Mouse (Mus musculus) cerebellum, postnatal 10 days (tissue): Measurements from ENCODE around the gene Nudt21.
A peak's percentile ranks its signal among the peaks of the same experiment; 100 is the strongest.

Experiments used
- DNase-seq, 2 experiments: peaks; one replicate each; pipeline ENCODE4 v3.0.0; 2021; ENCODE audit warnings: mixed read lengths in 2 of 2

Nudt21 gene

DNA sequence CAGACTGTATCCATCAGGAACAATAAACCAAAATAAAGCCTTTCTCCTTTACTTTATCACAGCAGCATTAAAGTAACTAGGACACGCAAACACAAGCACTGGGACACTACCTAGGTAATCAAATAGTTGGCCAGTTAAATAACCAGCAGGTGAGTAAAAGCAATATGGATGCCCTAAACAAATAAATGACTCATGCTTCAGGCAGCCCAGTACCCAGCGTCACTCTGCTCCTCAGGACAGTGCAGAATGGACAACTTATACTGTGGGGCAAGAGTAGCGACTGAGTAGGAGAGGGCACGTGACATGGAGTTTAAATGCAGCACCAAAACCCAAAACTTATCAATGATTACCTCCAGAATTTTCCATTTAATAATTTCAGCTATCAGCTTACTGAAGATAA lies 47.1 kb downstream of the Nudt21 start:
- DNase-seq, result no peak

DNA sequence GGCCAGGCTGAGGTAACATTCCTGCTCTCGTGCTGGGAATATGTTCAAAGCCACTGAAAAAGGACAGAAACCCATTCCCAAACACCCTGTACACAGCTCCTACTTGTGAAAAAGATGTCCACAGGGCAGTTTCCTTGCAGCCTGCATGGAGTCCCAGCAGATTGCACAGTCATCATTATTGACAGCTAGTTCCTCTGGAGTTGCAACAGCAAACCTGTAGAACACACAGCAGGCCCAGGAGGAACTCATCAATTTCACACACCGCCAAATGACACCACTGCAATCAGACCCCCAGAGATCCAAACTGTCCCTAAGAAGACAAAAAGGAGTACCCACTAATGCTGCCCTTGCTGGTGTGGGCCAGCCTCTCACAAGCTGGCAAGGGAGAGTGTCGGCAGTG lies 52.1 kb downstream of the Nudt21 start:
- no peak for DNase-seq

DNA sequence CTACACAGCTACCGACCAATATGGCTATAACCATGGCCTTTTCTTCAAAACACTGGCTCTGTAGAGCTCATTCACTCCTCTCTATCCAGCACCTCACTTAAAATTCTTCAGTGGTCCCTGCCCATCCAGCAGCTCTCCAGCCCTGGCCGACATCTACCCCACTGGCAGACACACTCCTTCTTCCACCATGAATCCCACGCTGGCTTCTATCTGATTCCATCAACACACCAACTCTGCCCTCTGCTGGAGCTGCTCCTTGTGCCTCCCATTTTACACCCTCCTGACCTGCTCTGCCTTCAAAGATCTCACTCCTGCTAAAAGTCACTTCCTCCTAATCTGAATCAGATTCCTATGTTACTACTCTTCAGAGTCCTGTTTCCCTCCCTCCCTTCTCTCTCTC lies 53.0 kb downstream of the Nudt21 start:
- DNase-seq, result peak; percentile 61 to 72

DNA sequence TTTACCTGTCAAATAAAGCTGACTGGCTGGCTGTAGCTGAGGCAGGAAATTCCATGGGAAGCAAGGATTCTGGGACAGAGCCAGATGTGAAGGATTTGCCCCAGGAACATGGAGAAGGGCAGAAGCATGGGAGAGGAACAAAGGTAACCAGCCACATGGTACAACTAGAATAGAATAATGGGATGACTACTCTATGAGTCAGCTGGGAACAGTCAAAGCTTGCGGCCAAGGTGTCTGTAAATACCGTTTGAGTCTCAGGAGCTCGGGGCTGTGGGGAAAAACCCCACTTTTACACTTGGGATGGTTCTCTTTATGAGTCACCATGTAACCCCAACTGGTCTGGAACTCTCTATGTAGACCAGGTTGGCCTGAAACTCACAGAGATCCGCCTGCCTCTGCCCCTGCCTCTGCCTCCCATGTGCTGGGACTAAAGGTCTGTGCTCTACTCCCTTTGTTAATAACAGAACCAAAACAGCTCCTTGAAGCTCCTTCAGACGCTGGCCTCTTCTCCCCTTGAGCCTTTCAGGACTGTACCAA lies 55.1 kb downstream of the Nudt21 start:
- DNase-seq, result no peak

DNA sequence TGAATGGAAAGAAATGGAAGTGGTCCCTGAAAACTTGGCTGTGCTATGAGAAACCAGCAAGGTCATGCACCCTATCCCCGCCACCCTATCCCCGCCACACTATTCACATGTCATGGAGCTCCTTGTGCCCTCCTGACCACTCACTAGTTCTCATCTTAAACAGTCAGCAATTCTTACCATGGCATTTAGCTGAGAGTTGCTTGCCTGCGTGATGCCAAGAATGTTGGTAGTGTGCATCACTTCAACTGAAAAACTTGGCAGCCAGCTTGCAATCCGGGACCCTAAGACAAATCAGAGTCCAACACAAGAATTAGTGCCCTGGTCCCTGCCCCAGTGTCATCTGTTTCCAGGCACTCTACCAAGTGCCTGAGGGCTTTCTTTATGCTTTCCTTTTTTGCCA lies 56.7 kb downstream of the Nudt21 start:
- no peak for DNase-seq

DNA sequence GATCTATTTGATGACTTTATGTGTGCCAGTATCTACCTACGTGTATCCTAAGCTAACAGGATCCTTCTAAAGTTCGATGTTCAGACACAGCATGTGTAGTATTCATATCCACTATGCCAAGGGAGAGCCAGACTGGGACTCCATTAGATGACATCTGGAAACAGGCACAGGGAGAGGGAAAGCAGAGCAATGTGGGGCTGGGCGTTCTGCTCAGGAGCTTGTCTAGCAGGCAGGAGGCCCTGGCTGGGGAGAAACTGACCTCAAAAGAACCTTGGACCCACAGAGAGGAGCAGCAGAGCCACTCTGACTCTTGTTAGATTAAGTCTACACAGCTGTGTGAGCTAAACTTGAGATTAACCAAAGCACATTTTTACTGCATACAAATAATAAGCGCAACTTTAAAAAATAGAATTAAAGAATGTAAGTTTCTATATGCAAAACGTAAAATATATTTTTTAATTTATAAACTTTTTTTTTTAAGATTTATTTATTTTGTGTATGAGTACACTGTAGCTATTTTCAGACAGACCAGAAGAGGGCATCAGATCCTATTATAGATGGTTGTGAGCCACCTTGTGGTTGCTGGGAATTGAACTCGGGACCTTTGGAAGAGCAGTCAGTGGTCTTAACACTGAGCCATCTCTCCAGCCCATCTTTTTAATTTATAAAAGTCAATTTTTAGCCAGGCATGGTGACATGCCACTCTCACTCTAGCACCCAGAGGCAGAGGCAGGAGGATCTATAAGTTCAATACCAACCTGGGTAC lies 60.2 kb downstream of the Nudt21 start:
- DNase-seq, result no peak

DNA sequence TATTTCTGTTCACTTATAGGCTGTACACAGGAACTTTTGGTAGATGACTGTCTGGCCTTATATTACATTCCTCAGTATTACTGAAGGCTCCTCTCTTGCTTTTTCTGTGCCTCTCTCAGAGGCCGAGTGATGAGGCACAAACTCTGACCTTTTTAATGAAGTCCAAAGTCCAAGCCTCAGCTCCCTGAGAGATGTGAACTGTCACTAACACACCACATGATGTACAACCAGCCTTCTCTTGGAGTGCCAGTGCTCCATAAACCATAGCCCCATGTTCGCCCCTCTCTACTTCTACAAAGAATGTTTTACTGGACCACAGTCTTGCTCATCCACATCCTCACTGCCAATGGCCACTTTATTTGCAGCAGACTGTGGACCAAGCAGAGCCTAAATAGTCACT lies 61.5 kb downstream of the Nudt21 start:
- DNase-seq, result no peak

DNA sequence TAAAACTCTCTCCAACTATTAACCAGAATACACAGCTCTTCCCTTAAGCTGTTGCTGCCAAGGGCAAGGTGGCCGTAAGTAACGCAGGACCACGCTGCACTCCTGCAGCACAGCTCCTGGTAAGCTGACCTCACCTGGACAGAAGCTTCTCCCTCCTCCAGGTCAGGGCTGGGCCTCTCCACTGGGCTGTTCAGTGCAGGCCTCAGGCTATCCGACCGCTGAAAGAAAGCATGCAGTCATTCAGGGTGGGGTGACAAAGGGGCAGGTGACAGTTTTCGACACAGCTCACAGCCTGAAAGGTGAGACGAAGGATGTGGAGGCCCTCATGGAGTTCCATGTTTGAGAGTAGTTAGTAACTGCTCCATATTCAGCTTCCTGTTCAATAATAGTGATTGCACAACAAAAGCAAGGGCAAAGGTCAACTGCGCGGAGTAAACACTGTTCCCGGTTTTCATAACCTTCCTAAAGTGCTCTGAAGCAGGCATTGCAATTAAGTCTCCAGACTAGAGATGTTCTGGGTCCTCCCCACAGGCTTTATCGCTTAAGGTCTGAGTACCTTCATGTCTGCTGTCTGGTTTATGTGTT lies 62.1 kb downstream of the Nudt21 start:
- no peak for DNase-seq

DNA sequence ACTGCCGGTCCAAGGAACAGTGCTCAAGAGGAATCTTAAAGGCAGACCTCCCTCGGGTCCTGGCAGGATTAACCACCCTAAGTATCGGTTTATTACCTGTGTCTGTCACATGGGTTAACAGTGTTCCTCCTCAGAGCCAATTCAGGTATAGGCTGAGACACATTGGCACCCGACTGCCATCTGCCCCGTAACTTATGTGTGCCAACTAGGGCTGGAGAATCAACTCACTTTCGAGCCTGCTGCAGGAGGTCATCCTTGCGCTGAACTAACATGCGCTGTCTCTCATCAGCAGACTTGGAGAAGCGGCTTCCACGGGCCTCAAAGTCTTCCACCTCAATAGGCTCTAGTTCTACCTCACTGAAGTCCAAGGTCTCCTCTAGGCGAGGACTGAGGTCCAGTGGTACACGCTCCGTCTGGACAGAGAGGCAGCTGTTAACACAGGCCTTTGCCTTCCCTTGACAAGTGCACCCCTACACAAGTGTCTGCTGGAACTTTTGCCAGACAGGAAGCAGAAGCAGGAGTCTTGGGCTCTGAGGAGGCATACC lies 62.9 kb downstream of the Nudt21 start:
- peak in 1 of 2 experiments; percentile 3 for DNase-seq

DNA sequence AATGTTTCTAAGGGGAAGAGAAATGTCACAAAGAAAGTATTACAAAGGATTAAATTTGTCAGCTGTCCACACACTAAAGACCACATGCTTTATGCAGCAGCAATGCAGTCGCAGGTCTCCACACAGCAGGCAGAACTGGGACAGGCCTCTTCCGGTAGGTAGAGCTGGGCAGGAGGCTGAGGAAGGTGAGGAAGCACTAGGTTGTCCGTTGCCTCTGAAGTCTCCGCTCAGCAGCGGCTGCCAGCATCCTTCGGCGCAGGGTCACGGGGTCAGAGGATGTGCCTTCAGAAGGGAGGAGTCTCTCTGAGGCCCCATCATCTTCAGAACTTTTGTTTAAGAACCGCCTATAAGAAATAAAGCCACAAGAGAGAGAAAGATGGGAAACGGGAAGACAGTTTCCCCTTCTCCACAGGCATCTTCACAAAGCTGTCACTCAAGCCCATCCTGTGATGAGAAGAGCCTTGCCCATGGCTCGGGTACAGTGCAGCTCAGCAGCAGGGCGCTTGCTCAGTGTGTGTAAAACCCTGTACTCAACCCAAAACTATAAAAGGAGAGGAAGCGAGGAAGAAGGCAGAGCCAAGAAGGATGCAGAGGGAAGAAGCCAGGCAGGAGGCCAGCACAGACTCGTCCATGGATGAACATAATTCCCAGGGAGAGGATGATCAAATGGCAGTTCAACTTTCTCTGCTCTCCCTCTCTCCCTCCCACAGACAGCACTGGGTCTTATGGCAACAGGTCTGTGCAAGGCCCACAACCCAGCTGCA lies 63.7 kb downstream of the Nudt21 start:
- no peak for DNase-seq

DNA sequence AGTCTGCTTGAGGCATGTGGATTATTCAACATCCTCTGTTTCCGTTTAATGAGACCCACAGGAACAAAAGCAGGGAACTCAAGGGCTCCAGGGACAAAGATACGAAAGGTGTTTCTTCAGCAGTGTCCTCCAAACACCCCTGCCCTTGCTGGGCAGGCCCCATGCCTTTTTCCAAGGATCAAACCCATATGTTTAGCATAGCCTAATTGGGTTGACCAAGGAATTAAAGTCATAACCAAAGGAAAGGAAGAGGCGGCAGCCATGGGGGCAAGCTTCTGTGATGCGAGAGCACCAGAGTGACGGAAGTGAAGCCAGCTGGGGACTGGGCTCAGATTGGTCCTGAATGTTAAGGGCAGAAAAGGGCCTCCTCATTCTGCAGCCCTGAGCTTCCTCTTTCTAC lies 64.6 kb downstream of the Nudt21 start:
- DNase-seq, result no peak

DNA sequence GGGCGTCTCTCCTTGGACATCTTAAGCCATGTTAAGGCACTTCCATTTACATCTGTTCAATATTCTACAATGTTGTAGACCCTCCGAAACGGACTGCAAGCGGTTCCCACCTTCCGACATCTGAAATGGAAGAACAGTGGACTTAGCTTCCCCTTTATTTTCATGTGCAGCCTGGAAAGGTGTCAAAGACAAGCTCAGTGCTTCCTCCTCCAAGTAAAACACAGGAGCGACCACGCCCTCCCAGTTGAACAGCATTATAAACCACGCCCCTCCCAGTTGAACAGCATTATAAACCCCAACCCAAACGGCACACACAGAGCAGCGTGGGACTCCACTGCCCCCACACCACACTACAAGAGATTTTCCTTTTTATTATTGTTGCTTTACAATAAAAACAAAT lies 65.4 kb downstream of the Nudt21 start:
- no peak for DNase-seq

DNA sequence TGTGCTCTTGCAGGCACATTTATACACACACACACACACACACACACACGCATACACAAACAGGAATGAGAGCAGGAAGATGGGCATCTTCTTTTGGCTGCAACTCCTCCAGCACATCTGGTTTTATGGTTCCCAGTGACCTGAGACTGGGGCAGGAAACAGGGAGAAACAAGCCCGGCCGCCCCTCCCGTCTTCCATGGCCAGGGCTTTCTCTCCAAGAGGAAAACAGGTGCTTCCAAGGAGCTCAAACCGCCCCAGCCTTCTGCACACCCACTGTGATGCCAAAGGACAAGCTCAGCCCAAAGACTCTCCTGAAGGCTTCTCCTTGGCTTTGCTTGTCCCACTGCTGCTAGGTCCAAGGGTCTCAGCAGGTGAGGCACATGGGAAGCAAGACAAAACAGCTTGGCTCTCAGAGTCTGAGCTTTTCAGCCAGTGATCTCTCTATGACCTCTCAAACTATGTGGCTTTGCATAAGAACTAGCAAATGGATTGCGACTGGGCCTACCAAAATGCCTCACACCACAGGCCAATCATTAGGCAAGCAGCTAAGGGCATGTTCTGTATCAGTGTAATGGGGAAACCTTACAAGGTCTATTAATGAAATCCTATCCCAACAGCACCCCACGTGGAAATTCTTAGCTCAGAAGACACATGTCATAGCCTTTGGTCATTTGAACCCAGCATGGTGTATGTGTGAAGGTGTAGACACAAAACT lies 67.0 kb downstream of the Nudt21 start:
- no peak for DNase-seq

DNA sequence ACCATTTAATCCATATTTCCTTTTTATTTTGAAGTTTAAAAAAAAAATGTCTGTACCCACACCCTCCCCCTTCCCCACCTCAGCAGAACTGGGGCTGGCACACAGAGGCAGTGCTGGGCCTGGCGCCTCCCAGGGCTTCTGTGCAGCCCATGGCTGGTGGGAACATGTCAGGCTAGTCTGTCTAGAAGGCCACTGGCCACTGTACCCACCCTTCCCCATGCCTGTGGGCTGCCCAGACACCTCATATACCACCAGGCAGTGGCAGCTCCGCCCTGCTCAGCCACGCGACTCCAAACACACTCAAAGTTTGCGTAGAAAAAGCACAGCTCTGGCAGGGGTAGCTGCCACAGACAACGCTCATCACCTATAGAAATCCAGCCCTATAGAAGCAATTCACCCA lies 68.5 kb downstream of the Nudt21 start:
- no peak for DNase-seq
